22 mouse cellular contexts compared by ENCODE assay signal in the genomic region with DNA sequence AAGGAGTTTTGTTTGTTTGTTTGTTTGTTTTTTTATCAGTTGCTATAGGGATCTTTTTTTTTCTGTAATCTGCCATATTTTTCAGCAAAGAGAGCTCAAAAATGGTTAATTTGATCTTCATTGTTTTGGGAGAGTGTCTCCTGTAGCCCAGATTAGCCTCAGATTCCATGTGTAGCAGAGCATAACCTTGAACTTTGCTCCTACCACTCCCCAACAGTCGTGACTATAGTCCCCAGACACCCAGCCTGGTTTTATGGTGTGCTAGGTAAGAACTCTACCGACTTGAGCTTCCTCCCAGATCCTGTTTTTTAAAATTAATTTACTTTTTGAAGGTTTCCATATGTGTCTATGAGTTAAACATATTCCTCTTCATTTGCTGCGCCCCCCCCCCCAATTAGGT.
DNase-seq lines count a peak whose midpoint lies in the region; ATAC-seq and TF ChIP-seq lines count a peak whose summit lies in the region.
"Had no signal": no experiment of that assay in that cellular context is flagged by ENCODE, and none has a peak within 500 bp of the region (broad histone marks: within the 10 kb centered on the region; RNA-seq: fewer than 3 reads in every experiment).

No protein-coding gene starts in this region.

- no peak overlapping the region for H3K9ac ChIP-seq in heart, embryonic 11.5 days (ENCODE audit: low read depth, low read length)
- no peak overlapping the region for H3K9ac ChIP-seq in intestine, postnatal 0 days (ENCODE audit: low read depth, low read length)
- no peak overlapping the region for H3K9ac ChIP-seq in intestine, embryonic 16.5 days (ENCODE audit: low read depth, low read length)
- no peak overlapping the region for H3K9ac ChIP-seq in kidney, embryonic 14.5 days (ENCODE audit: low read depth, low read length)
- H3K9ac ChIP-seq: embryonic facial prominence, embryonic 13.5 days; embryonic facial prominence, embryonic 15.5 days; forebrain, embryonic 12.5 days had no signal

- no peaks in the 10 kb centered on the region for H3K9me3 ChIP-seq in heart, embryonic 11.5 days (replicated peaks; ENCODE audit: control insufficient read depth, low read length)
- no peaks in the 10 kb centered on the region for H3K9me3 ChIP-seq in intestine, postnatal 0 days (ENCODE audit: control insufficient read depth)
- no peaks in the 10 kb centered on the region for H3K9me3 ChIP-seq in intestine, embryonic 16.5 days (ENCODE audit: control insufficient read depth, low read length)
- no peaks in the 10 kb centered on the region for H3K9me3 ChIP-seq in kidney, embryonic 14.5 days (ENCODE audit: control insufficient read depth, low read length)
- H3K9me3 ChIP-seq: embryonic facial prominence, embryonic 13.5 days; embryonic facial prominence, embryonic 15.5 days; forebrain, embryonic 10.5 days; forebrain, embryonic 12.5 days had no signal

- 0 out of 2 replicates have a peak overlapping the region, but pooled peaks have one; percentile 84 for H3K27ac ChIP-seq in heart, embryonic 11.5 days (ENCODE audit: low read depth, low read length)
- no peak overlapping the region for H3K27ac ChIP-seq in intestine, postnatal 0 days (ENCODE audit: low read depth, low read length)
- H3K27ac ChIP-seq in intestine, embryonic 16.5 days (ENCODE audit: low read length) = no peak overlapping the region
- H3K27ac ChIP-seq in kidney, adult 2 months (ENCODE audit: insufficient read depth, low read depth, low read length) = no peak overlapping the region
- no peak overlapping the region for H3K27ac ChIP-seq in kidney, embryonic 14.5 days (ENCODE audit: low read depth, low read length)
- H3K27ac ChIP-seq: embryonic facial prominence, embryonic 13.5 days; embryonic facial prominence, embryonic 15.5 days; forebrain, embryonic 10.5 days; forebrain, embryonic 12.5 days had no signal

- no peak for ATAC-seq in heart, embryonic 11.5 days (replicated peaks; ENCODE audit: insufficient number of reproducible peaks, low FRiP score, low TSS enrichment)
- ATAC-seq in intestine, postnatal 0 days = 0 out of 2 replicates have a peak, but pooled peaks have one; percentile 39
- ATAC-seq in intestine, embryonic 16.5 days = no peak
- no peak for ATAC-seq in kidney, embryonic 14.5 days (ENCODE audit: low FRiP score, low TSS enrichment)
- ATAC-seq: forebrain, embryonic 14.5 days had no signal

- no peak overlapping the region for H3K4me3 ChIP-seq in heart, embryonic 11.5 days (ENCODE audit: low read depth, low read length)
- no peak overlapping the region for H3K4me3 ChIP-seq in intestine, postnatal 0 days (ENCODE audit: low read depth, low read length)
- H3K4me3 ChIP-seq in intestine, embryonic 16.5 days (ENCODE audit: low read length) = no peak overlapping the region
- H3K4me3 ChIP-seq in kidney, adult 2 months (ENCODE audit: insufficient read depth, low read depth, low read length) = no peak overlapping the region
- no peak overlapping the region for H3K4me3 ChIP-seq in kidney, embryonic 14.5 days (ENCODE audit: low read length)
- H3K4me3 ChIP-seq: embryonic facial prominence, embryonic 13.5 days; embryonic facial prominence, embryonic 15.5 days; erythroblast, embryonic 14.5 days; forebrain, embryonic 10.5 days; forebrain, embryonic 12.5 days had no signal

- TF ChIP-seq CTCF in intestine, postnatal 0 days (IDR thresholded peaks at IDR 0.05; ENCODE audit: low read depth) = no peak
- TF ChIP-seq CTCF in kidney, adult 2 months (conservative IDR thresholded peaks at IDR 0.05; ENCODE audit: insufficient read depth, insufficient read length, low read depth, low read length) = no peak

- no peak for TF ChIP-seq POLR2A in kidney, adult 2 months (IDR thresholded peaks at IDR 0.05; ENCODE audit: low read depth, low read length)

- DNase-seq in heart, adult 8-10 months (ENCODE audit: low spot score) = no peak
- DNase-seq in kidney, adult 2 months = peak; percentile 57
- DNase-seq: adrenal gland, adult 2 months; adrenal gland, postnatal 10 days; adrenal gland, postnatal 25 days; cerebellum, adult 11 months; cerebellum, adult 18-20 months; cerebellum, adult 8-10 months; cerebellum, adult 9-11 months; cerebellum, postnatal 14 days; cerebellum, postnatal 36 days; embryo, embryonic 11 days had no signal

- peak overlapping the region; percentile 35; the same call in 1 of the 2 replicates for H3K4me2 ChIP-seq in heart, embryonic 11.5 days
- H3K4me2 ChIP-seq in intestine, postnatal 0 days (replicated peaks; ENCODE audit: low read depth) = no peak overlapping the region
- H3K4me2 ChIP-seq in intestine, embryonic 16.5 days (ENCODE audit: low read depth, low read length) = no peak overlapping the region
- H3K4me2 ChIP-seq in kidney, embryonic 14.5 days (replicated peaks; ENCODE audit: low read depth, low read length) = no peak overlapping the region
- H3K4me2 ChIP-seq: embryonic facial prominence, embryonic 13.5 days; embryonic facial prominence, embryonic 15.5 days; forebrain, embryonic 12.5 days had no signal

- H3K36me3 ChIP-seq in heart, embryonic 11.5 days (ENCODE audit: control insufficient read depth, insufficient read depth, low read length) = no peaks in the 10 kb centered on the region
- no peaks in the 10 kb centered on the region for H3K36me3 ChIP-seq in intestine, postnatal 0 days (ENCODE audit: control insufficient read depth, insufficient read depth)
- H3K36me3 ChIP-seq in intestine, embryonic 16.5 days (ENCODE audit: control insufficient read depth, insufficient read depth, low read length) = no peaks in the 10 kb centered on the region
- H3K36me3 ChIP-seq in kidney, adult 2 months (ENCODE audit: control insufficient read depth, insufficient read depth, low read length) = no peaks in the 10 kb centered on the region
- H3K36me3 ChIP-seq in kidney, embryonic 14.5 days (ENCODE audit: control insufficient read depth, insufficient read depth, low read length) = no peaks in the 10 kb centered on the region
- H3K36me3 ChIP-seq: embryonic facial prominence, embryonic 13.5 days; embryonic facial prominence, embryonic 15.5 days; forebrain, embryonic 10.5 days; forebrain, embryonic 12.5 days had no signal

- H3K27me3 ChIP-seq in heart, embryonic 11.5 days (ENCODE audit: control insufficient read depth, insufficient read depth, low read length) = 0 out of 2 replicates have a peak, but pooled peaks cover 3% of the 10 kb centered on the region
- no peaks in the 10 kb centered on the region for H3K27me3 ChIP-seq in intestine, postnatal 0 days (replicated peaks; ENCODE audit: control insufficient read depth, insufficient read depth, low read length)
- H3K27me3 ChIP-seq in intestine, embryonic 16.5 days (replicated peaks; ENCODE audit: control insufficient read depth, insufficient read depth, low read length) = no peaks in the 10 kb centered on the region
- H3K27me3 ChIP-seq in kidney, adult 2 months (replicated peaks; ENCODE audit: control insufficient read depth, insufficient read depth, low read length) = no peaks in the 10 kb centered on the region
- no peaks in the 10 kb centered on the region for H3K27me3 ChIP-seq in kidney, embryonic 14.5 days (ENCODE audit: control insufficient read depth, insufficient read depth, low read length)
- H3K27me3 ChIP-seq: embryonic facial prominence, embryonic 13.5 days; embryonic facial prominence, embryonic 15.5 days had no signal

- WGBS in heart, embryonic 11.5 days (ENCODE audit: insufficient replicate concordance) = 72% methylated on average over 3 of the region's 3 CpGs
- 52% methylated on average over 3 of the region's 3 CpGs for WGBS in intestine, postnatal 0 days
- 61% methylated on average over 3 of the region's 3 CpGs for WGBS in intestine, embryonic 16.5 days
- WGBS in kidney, adult 2 months = 51% methylated on average over 3 of the region's 3 CpGs
- 50% methylated on average over 3 of the region's 3 CpGs for WGBS in kidney, embryonic 14.5 days

- peaks cover 63% of the 10 kb centered on the region for H3K4me1 ChIP-seq in heart, embryonic 11.5 days (ENCODE audit: control insufficient read depth, insufficient read depth, low read length)
- peaks cover 8% of the 10 kb centered on the region; the same call in 1 of the 2 replicates for H3K4me1 ChIP-seq in intestine, postnatal 0 days (replicated peaks; ENCODE audit: control insufficient read depth, insufficient read depth, low read length)
- H3K4me1 ChIP-seq in intestine, embryonic 16.5 days (ENCODE audit: control insufficient read depth, insufficient read depth, low read length) = peaks cover 18% of the 10 kb centered on the region
- H3K4me1 ChIP-seq in kidney, adult 2 months (ENCODE audit: control insufficient read depth, insufficient read depth, low read length) = no peaks in the 10 kb centered on the region
- H3K4me1 ChIP-seq in kidney, embryonic 14.5 days (ENCODE audit: control insufficient read depth, insufficient read depth, low read length) = peaks cover 9% of the 10 kb centered on the region; the same call in 1 of the 2 replicates
